12 mouse cellular contexts compared by ENCODE assay signal in the genomic region with DNA sequence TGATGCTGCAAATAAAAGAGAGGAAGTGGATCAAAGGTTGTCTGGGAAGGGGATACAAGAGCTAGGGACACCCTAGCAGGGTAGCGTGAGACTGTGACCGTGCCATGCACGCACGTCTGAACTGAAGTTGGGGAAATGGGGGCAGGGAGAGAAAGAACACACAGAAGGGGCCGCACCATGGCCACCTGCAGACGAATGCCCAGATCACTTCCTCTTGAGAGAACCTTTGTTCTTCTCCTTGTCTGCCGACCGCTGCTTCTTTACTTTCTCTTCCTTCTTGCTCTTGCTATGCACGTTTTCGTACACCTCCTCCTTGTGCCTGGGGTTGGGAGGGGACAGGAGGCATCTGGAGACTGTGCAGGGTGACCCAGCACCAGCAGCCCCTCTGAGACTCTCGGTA. TPM values are rescaled to one million over a fixed set of nuclear protein-coding genes. Genes with fewer than 3 reads are reported as not detected.
A peak's percentile ranks its signal among the peaks of the same experiment; 100 is the strongest.
DNase-seq lines count a peak whose midpoint lies in the region; ATAC-seq lines count a peak whose summit lies in the region.
"Had no signal": no experiment of that assay in that cellular context is flagged by ENCODE, and none has a peak within 500 bp of the region (broad histone marks: within the 10 kb centered on the region; RNA-seq: fewer than 3 reads in every experiment).

No protein-coding gene starts in this region.

- no peak for ATAC-seq in liver, embryonic 13.5 days (ENCODE audit: low read depth)
- no peak for ATAC-seq in intestine, embryonic 14.5 days (replicated peaks; ENCODE audit: low FRiP score, low TSS enrichment, low read depth)

- peaks cover 68% of the 10 kb centered on the region for H3K4me1 ChIP-seq in liver, embryonic 13.5 days (replicated peaks)
- H3K4me1 ChIP-seq in intestine, embryonic 14.5 days (replicated peaks; ENCODE audit: control insufficient read depth, insufficient read depth, low read length): no peaks in the 10 kb centered on the region

- 73% methylated on average over 11 of the region's 11 CpGs for WGBS in liver, embryonic 13.5 days (ENCODE audit: insufficient replicate concordance)
- WGBS in intestine, embryonic 14.5 days: 69% methylated on average over 11 of the region's 11 CpGs

- H3K27ac ChIP-seq in liver, embryonic 13.5 days: peak overlapping the region; percentile 50; the same call in 1 of the 2 replicates
- H3K27ac ChIP-seq in intestine, embryonic 14.5 days (ENCODE audit: low read depth): no peak overlapping the region

- no peak overlapping the region for H3K4me3 ChIP-seq in liver, embryonic 13.5 days (replicated peaks)
- no peak overlapping the region for H3K4me3 ChIP-seq in intestine, embryonic 14.5 days (ENCODE audit: low read depth, low read length)
- H3K4me3 ChIP-seq: megakaryocyte, embryonic 14.5 days had no signal

- no peaks in the 10 kb centered on the region for H3K9me3 ChIP-seq in liver, embryonic 13.5 days (replicated peaks)
- no peaks in the 10 kb centered on the region for H3K9me3 ChIP-seq in intestine, embryonic 14.5 days (ENCODE audit: control insufficient read depth, low read length)
- H3K9me3 ChIP-seq: megakaryocyte, embryonic 14.5 days had no signal

- H3K27me3 ChIP-seq in liver, embryonic 13.5 days: no peaks in the 10 kb centered on the region
- no peaks in the 10 kb centered on the region for H3K27me3 ChIP-seq in intestine, embryonic 14.5 days (replicated peaks; ENCODE audit: control insufficient read depth, insufficient read depth, low read length)
- no peaks in the 10 kb centered on the region for H3K27me3 ChIP-seq in splenic B cell, adult 2 months (ENCODE audit: control insufficient read depth, insufficient read depth, low read length, poor library complexity, severe bottlenecking)
- H3K27me3 ChIP-seq: megakaryocyte, embryonic 14.5 days had no signal

- DNase-seq in liver, embryonic 13.5 days: no peak
- DNase-seq in liver: no peak
- peak; percentile 18 for DNase-seq in T-cell, adult 2 months (ENCODE audit: low spot score)
- DNase-seq in intestine, embryonic 14.5 days (ENCODE audit: low spot score): no peak
- peak; percentile 85 for DNase-seq in splenic B cell, adult 2 months (ENCODE audit: low read depth, low spot score)
- DNase-seq in layer of hippocampus, postnatal 10 days (ENCODE audit: low spot score in 2 of 2): no peak
- DNase-seq in cerebellum, adult 11-12 months: no peak
- DNase-seq in right cerebral cortex, postnatal 36 days (ENCODE audit: low spot score in 2 of 2): no peak
- DNase-seq: heart, postnatal 4 days had no signal

- no peak overlapping the region for H3K4me2 ChIP-seq in liver, embryonic 13.5 days
- peak overlapping the region; percentile 42 for H3K4me2 ChIP-seq in intestine, embryonic 14.5 days (ENCODE audit: low read length)

- no peak overlapping the region for H3K9ac ChIP-seq in liver, embryonic 13.5 days
- no peak overlapping the region for H3K9ac ChIP-seq in intestine, embryonic 14.5 days (ENCODE audit: low read length)

- H3K36me3 ChIP-seq in liver, embryonic 13.5 days: peaks cover 26% of the 10 kb centered on the region
- H3K36me3 ChIP-seq in intestine, embryonic 14.5 days (ENCODE audit: control insufficient read depth, insufficient read depth, low read length): peaks cover 19% of the 10 kb centered on the region
- peaks cover 19% of the 10 kb centered on the region for H3K36me3 ChIP-seq in splenic B cell, adult 2 months (ENCODE audit: control insufficient read depth, insufficient read depth, low read length, poor library complexity, severe bottlenecking)

RNA-seq across cellular contexts. Expression of a gene that starts 8.8 kb away (rescaled TPM):
- 356 and 373 TPM in 2 replicates for polyA plus RNA-seq in liver, embryonic 13.5 days (2015; fragmentation: Nextera tagmentation; extraction: Ambion mirVana)
- polyA plus RNA-seq in intestine, embryonic 14.5 days (2014; fragmentation: Nextera tagmentation; extraction: Ambion mirVana): 414 and 436 TPM in 2 replicates
- total RNA-seq in layer of hippocampus, postnatal 10 days (2021): 100 to 1,000 TPM; 159 to 164 TPM

RNA-seq across cellular contexts. Expression of a gene that starts 8.9 kb away (rescaled TPM):
- polyA plus RNA-seq in liver, embryonic 13.5 days (2015; fragmentation: Nextera tagmentation; extraction: Ambion mirVana): 189 and 198 TPM in 2 replicates
- polyA plus RNA-seq in intestine, embryonic 14.5 days (2014; fragmentation: Nextera tagmentation; extraction: Ambion mirVana): 248 and 249 TPM in 2 replicates
- 10 to 100 TPM; 49.4 to 53.8 TPM for total RNA-seq in layer of hippocampus, postnatal 10 days (2021)

RNA-seq across cellular contexts. Expression of a gene that starts 17.6 kb away (rescaled TPM):
- 28.7 and 29.5 TPM in 2 replicates for polyA plus RNA-seq in liver, embryonic 13.5 days (2015; fragmentation: Nextera tagmentation; extraction: Ambion mirVana)
- polyA plus RNA-seq in intestine, embryonic 14.5 days (2014; fragmentation: Nextera tagmentation; extraction: Ambion mirVana): 11.7 and 14.1 TPM in 2 replicates
- 1 to 10 TPM; 4.3 to 5.3 TPM for total RNA-seq in layer of hippocampus, postnatal 10 days (2021)

RNA-seq across cellular contexts. Expression of a gene that starts 20.3 kb away (rescaled TPM):
- 77.7 and 80.2 TPM in 2 replicates for polyA plus RNA-seq in liver, embryonic 13.5 days (2015; fragmentation: Nextera tagmentation; extraction: Ambion mirVana)
- 440 and 466 TPM in 2 replicates for polyA plus RNA-seq in intestine, embryonic 14.5 days (2014; fragmentation: Nextera tagmentation; extraction: Ambion mirVana)
- 100 to 1,000 TPM; 329 to 345 TPM for total RNA-seq in layer of hippocampus, postnatal 10 days (2021)

RNA-seq across cellular contexts. Expression of a gene that starts 34.9 kb away (rescaled TPM):
- not detected in 2 replicates for polyA plus RNA-seq in liver, embryonic 13.5 days (2015; fragmentation: Nextera tagmentation; extraction: Ambion mirVana)
- not detected in 2 replicates for polyA plus RNA-seq in intestine, embryonic 14.5 days (2014; fragmentation: Nextera tagmentation; extraction: Ambion mirVana)
- total RNA-seq in layer of hippocampus, postnatal 10 days (2021): not detected
- total RNA-seq: MEL had no signal
- polyA plus RNA-seq: embryonic facial prominence, embryonic 11.5 days had no signal

Comparison
In these comparisons a context has a peak if more than half of its experiments do, and no peak if none do; other contexts are left out.
1. DNase-seq: peak in T-cell, adult 2 months (single experiment) and splenic B cell, adult 2 months (single experiment); none in liver, embryonic 13.5 days (single experiment), liver (single experiment), intestine, embryonic 14.5 days (single experiment), layer of hippocampus, postnatal 10 days (0 of 2), cerebellum, adult 11-12 months (single experiment) and right cerebral cortex, postnatal 36 days (0 of 2).